In the genomic region with DNA sequence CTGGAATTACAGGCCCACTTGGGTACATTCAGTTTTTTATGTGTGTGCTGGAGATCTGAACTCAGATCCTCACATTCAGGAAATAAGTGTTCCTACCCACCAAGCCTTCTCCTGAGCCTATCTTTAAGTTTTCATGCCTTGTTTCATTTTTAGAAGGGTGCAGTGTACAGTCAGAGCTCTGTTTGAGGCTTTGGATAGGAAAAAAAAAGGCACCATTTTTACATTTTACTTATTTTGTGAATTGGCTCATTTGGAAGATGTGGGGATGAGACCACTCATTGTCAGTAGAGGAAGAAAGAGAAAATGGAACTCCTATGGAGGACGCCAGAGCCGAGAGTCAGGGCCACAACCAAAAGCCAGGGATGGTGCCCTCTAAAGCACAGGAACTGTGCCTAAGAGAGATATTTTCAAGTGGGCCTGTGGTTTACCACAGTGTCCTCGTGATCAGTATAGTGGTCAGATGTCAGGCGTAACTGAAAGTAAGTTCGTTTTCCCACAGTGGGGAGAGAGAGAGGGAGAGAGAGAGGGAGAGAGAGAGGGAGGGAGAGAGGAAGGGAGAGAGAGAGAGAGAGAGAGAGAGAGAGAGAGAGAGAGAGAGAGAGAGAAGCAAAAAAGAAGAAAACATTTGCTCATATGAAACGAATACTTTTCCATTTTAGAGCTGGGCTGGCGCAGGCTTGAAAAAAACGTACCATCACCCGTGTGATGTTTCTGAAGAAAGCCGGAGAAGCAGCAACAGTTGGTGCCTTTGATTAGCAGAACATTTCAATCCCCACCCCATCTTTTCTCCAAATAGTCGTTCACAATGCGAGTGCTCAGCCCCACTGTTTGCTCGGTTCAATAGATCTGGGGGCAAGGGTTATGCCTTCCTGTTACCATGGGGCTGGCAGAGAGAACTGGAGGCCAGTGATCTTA, we compare ENCODE assay signal across 9 mouse cellular contexts.
A peak's percentile ranks its signal among the peaks of the same experiment; 100 is the strongest.
DNase-seq lines count a peak whose midpoint lies in the region; ATAC-seq and TF ChIP-seq lines count a peak whose summit lies in the region.
"Had no signal": no experiment of that assay in that cellular context is flagged by ENCODE, and none has a peak within 500 bp of the region (broad histone marks: within the 10 kb centered on the region; RNA-seq: fewer than 3 reads in every experiment).

No protein-coding gene starts in this region.

- H3K9ac ChIP-seq in intestine, embryonic 14.5 days (ENCODE audit: low read length): no peak overlapping the region
- no peak overlapping the region for H3K9ac ChIP-seq in intestine, postnatal 0 days (ENCODE audit: low read depth, low read length)
- peak overlapping the region; percentile 74 for H3K9ac ChIP-seq in MEL (ENCODE audit: control insufficient read depth, low read depth, low read length, poor library complexity, severe bottlenecking)
- peak overlapping the region; percentile 38 for H3K9ac ChIP-seq in liver, adult 2 months (ENCODE audit: low read depth, low read length)
- no peak overlapping the region for H3K9ac ChIP-seq in heart, embryonic 11.5 days (ENCODE audit: low read depth, low read length)
- H3K9ac ChIP-seq: lung, embryonic 14.5 days had no signal

- H3K27ac ChIP-seq in intestine, embryonic 14.5 days (ENCODE audit: low read depth): no peak overlapping the region
- no peak overlapping the region for H3K27ac ChIP-seq in intestine, postnatal 0 days (ENCODE audit: low read depth, low read length)
- H3K27ac ChIP-seq in MEL (ENCODE audit: control insufficient read depth, low read depth, low read length): peak overlapping the region; percentile 96
- peak overlapping the region; percentile 77 for H3K27ac ChIP-seq in liver, adult 2 months (replicated peaks; ENCODE audit: insufficient read depth, low read depth, low read length)
- H3K27ac ChIP-seq in small intestine, adult 2 months (ENCODE audit: insufficient read depth, low read depth, low read length): peak overlapping the region; percentile 43; the same call in 1 of the 2 replicates
- H3K27ac ChIP-seq in heart, embryonic 11.5 days (ENCODE audit: low read depth, low read length): no peak overlapping the region

- no peak for TF ChIP-seq RAD21 in MEL (IDR thresholded peaks at IDR 0.05; ENCODE audit: low read depth, low read length)

- peak; percentile 29 to 47; a peak in 2 of 4 replicates for TF ChIP-seq POLR2A in MEL (IDR thresholded peaks at IDR 0.05; ENCODE audit: control insufficient read depth in 1 of 2, insufficient read depth in 1 of 2, low read depth in 1 of 2, low read length in 2 of 2, poor library complexity in 1 of 2)
- TF ChIP-seq POLR2A in liver, adult 2 months (IDR thresholded peaks at IDR 0.05; ENCODE audit: extremely low read depth, insufficient read depth, low read length): no peak
- TF ChIP-seq POLR2A in small intestine, adult 2 months (IDR thresholded peaks at IDR 0.05; ENCODE audit: low read depth, low read length): no peak

- no peak for ATAC-seq in intestine, embryonic 14.5 days (replicated peaks; ENCODE audit: low FRiP score, low TSS enrichment, low read depth)
- ATAC-seq in intestine, postnatal 0 days: no peak
- no peak for ATAC-seq in heart, embryonic 11.5 days (replicated peaks; ENCODE audit: insufficient number of reproducible peaks, low FRiP score, low TSS enrichment)

- DNase-seq in intestine, embryonic 14.5 days (ENCODE audit: low spot score): peak; percentile 47
- DNase-seq in MEL (ENCODE audit: low read depth, low spot score): peak; percentile 92
- DNase-seq in liver, adult 2 months (ENCODE audit: extremely low read depth, low read depth, low spot score): peak; percentile 97
- DNase-seq in cerebellum, adult 11-12 months: no peak
- DNase-seq in testis, postnatal 14 days (ENCODE audit: low spot score): no peak
- DNase-seq: lung, embryonic 14.5 days had no signal

- TF ChIP-seq EP300 in MEL (IDR thresholded peaks at IDR 0.05; ENCODE audit: low read depth in 1 of 2, low read length in 2 of 2): peak; percentile 95 to 97

- no peaks in the 10 kb centered on the region for H3K36me3 ChIP-seq in intestine, embryonic 14.5 days (ENCODE audit: control insufficient read depth, insufficient read depth, low read length)
- no peaks in the 10 kb centered on the region for H3K36me3 ChIP-seq in intestine, postnatal 0 days (ENCODE audit: control insufficient read depth, insufficient read depth)
- H3K36me3 ChIP-seq in MEL (ENCODE audit: control insufficient read depth in 1 of 2, insufficient read depth in 2 of 2, low read length in 2 of 2): peaks cover 0 to 23% of the 10 kb centered on the region in 2 experiments; a peak in 2 of 4 replicates
- H3K36me3 ChIP-seq in liver, adult 2 months (ENCODE audit: control insufficient read depth, insufficient read depth, low read length): no peaks in the 10 kb centered on the region
- H3K36me3 ChIP-seq in small intestine, adult 2 months (ENCODE audit: control insufficient read depth, insufficient read depth, low read length): no peaks in the 10 kb centered on the region
- H3K36me3 ChIP-seq in heart, embryonic 11.5 days (ENCODE audit: control insufficient read depth, insufficient read depth, low read length): no peaks in the 10 kb centered on the region

- H3K9me3 ChIP-seq in intestine, embryonic 14.5 days (ENCODE audit: control insufficient read depth, low read length): no peaks in the 10 kb centered on the region
- H3K9me3 ChIP-seq in intestine, postnatal 0 days (ENCODE audit: control insufficient read depth): no peaks in the 10 kb centered on the region
- H3K9me3 ChIP-seq in MEL (replicated peaks; ENCODE audit: insufficient read depth, low read length): no peaks in the 10 kb centered on the region
- H3K9me3 ChIP-seq in heart, embryonic 11.5 days (replicated peaks; ENCODE audit: control insufficient read depth, low read length): no peaks in the 10 kb centered on the region

- H3K79me2 ChIP-seq in MEL (ENCODE audit: control insufficient read depth, insufficient read depth, low read length, poor library complexity): no peaks in the 10 kb centered on the region; the same call in 1 of the 2 replicates
- no peaks in the 10 kb centered on the region for H3K79me2 ChIP-seq in liver, adult 2 months (ENCODE audit: control insufficient read depth, insufficient read depth, low read length)

- H3K4me3 ChIP-seq in intestine, embryonic 14.5 days (ENCODE audit: low read depth, low read length): no peak overlapping the region
- no peak overlapping the region for H3K4me3 ChIP-seq in intestine, postnatal 0 days (ENCODE audit: low read depth, low read length)
- peak overlapping the region; percentile 60 to 71 for H3K4me3 ChIP-seq in MEL (ENCODE audit: control insufficient read depth in 1 of 2, insufficient read depth in 1 of 2, low read depth in 2 of 2, low read length in 2 of 2)
- H3K4me3 ChIP-seq in liver, adult 2 months (ENCODE audit: insufficient read depth, low read depth, low read length): peak overlapping the region; percentile 39
- no peak overlapping the region for H3K4me3 ChIP-seq in small intestine, adult 2 months (ENCODE audit: low read depth, low read length)
- H3K4me3 ChIP-seq in heart, embryonic 11.5 days (ENCODE audit: low read depth, low read length): no peak overlapping the region

- H3K27me3 ChIP-seq in intestine, embryonic 14.5 days (replicated peaks; ENCODE audit: control insufficient read depth, insufficient read depth, low read length): no peaks in the 10 kb centered on the region
- H3K27me3 ChIP-seq in intestine, postnatal 0 days (replicated peaks; ENCODE audit: control insufficient read depth, insufficient read depth, low read length): no peaks in the 10 kb centered on the region
- no peaks in the 10 kb centered on the region for H3K27me3 ChIP-seq in MEL (ENCODE audit: control insufficient read depth in 1 of 2, insufficient read depth in 2 of 2, low read length in 2 of 2)
- no peaks in the 10 kb centered on the region for H3K27me3 ChIP-seq in liver, adult 2 months (ENCODE audit: control insufficient read depth, insufficient read depth, low read length)
- H3K27me3 ChIP-seq in small intestine, adult 2 months (ENCODE audit: control insufficient read depth, insufficient read depth, low read length): no peaks in the 10 kb centered on the region
- no peaks in the 10 kb centered on the region for H3K27me3 ChIP-seq in heart, embryonic 11.5 days (ENCODE audit: control insufficient read depth, insufficient read depth, low read length)

- TF ChIP-seq CTCF in intestine, postnatal 0 days (IDR thresholded peaks at IDR 0.05; ENCODE audit: low read depth): no peak
- no peak for TF ChIP-seq CTCF in MEL (IDR thresholded peaks at IDR 0.05 in 2 of 3, conservative IDR thresholded peaks at IDR 0.05 in 1 of 3; ENCODE audit: control insufficient read depth in 1 of 3, insufficient read depth in 1 of 3, low read depth in 2 of 3, low read length in 3 of 3, poor library complexity in 1 of 3, severe bottlenecking in 1 of 3)
- TF ChIP-seq CTCF in liver, adult 2 months (IDR thresholded peaks at IDR 0.05; ENCODE audit: low read depth, low read length): no peak
- no peak for TF ChIP-seq CTCF in small intestine, adult 2 months (IDR thresholded peaks at IDR 0.05; ENCODE audit: extremely low read depth, insufficient read length, insufficient replicate concordance, low read depth, low read length)

- no peak overlapping the region for H3K4me2 ChIP-seq in intestine, embryonic 14.5 days (ENCODE audit: low read length)
- no peak overlapping the region for H3K4me2 ChIP-seq in intestine, postnatal 0 days (replicated peaks; ENCODE audit: low read depth)
- H3K4me2 ChIP-seq in heart, embryonic 11.5 days: no peak overlapping the region; the same call in 1 of the 2 replicates
- H3K4me2 ChIP-seq: lung, embryonic 14.5 days had no signal

- H3K4me1 ChIP-seq in intestine, embryonic 14.5 days (replicated peaks; ENCODE audit: control insufficient read depth, insufficient read depth, low read length): peaks cover 11% of the 10 kb centered on the region; the same call in 1 of the 2 replicates
- no peaks in the 10 kb centered on the region for H3K4me1 ChIP-seq in intestine, postnatal 0 days (replicated peaks; ENCODE audit: control insufficient read depth, insufficient read depth, low read length)
- H3K4me1 ChIP-seq in MEL (ENCODE audit: control insufficient read depth in 1 of 2, insufficient read depth in 2 of 2, low read length in 2 of 2): peaks cover 19 to 21% of the 10 kb centered on the region in 2 experiments
- peaks cover 21% of the 10 kb centered on the region for H3K4me1 ChIP-seq in liver, adult 2 months (ENCODE audit: control insufficient read depth, insufficient read depth, low read length)
- peaks cover 15% of the 10 kb centered on the region; the same call in 1 of the 2 replicates for H3K4me1 ChIP-seq in small intestine, adult 2 months (ENCODE audit: control insufficient read depth, insufficient read depth, insufficient read length, low read length)
- H3K4me1 ChIP-seq in heart, embryonic 11.5 days (ENCODE audit: control insufficient read depth, insufficient read depth, low read length): peaks cover 6% of the 10 kb centered on the region

- 73% methylated on average over 13 of the region's 13 CpGs for WGBS in intestine, embryonic 14.5 days
- 60% methylated on average over 13 of the region's 13 CpGs for WGBS in intestine, postnatal 0 days
- WGBS in liver, adult 2 months: 15% methylated on average over 13 of the region's 13 CpGs
- WGBS in small intestine, adult 2 months: 50% methylated on average over 13 of the region's 13 CpGs
- 67% methylated on average over 13 of the region's 13 CpGs for WGBS in heart, embryonic 11.5 days (ENCODE audit: insufficient replicate concordance)

TF ChIP-seq in MEL, 35 proteins besides CTCF, POLR2A, EP300 and RAD21 (continues in another document):
- no peak for TF ChIP-seq UBTF (IDR thresholded peaks at IDR 0.05; ENCODE audit: borderline replicate concordance, insufficient read depth, low read depth, low read length)

Comparison
In these comparisons a context has a peak if more than half of its experiments do, and no peak if none do; other contexts are left out.
1. DNase-seq: peak in intestine, embryonic 14.5 days (single experiment), MEL (single experiment) and liver, adult 2 months (single experiment); none in cerebellum, adult 11-12 months (single experiment) and testis, postnatal 14 days (single experiment).
2. H3K27ac ChIP-seq: peak in MEL (single experiment), liver, adult 2 months (single experiment) and small intestine, adult 2 months (single experiment); none in intestine, embryonic 14.5 days (single experiment), intestine, postnatal 0 days (single experiment) and heart, embryonic 11.5 days (single experiment).
3. H3K4me3 ChIP-seq: peak in MEL (2 of 2) and liver, adult 2 months (single experiment); none in intestine, embryonic 14.5 days (single experiment), intestine, postnatal 0 days (single experiment), small intestine, adult 2 months (single experiment) and heart, embryonic 11.5 days (single experiment).
4. H3K9ac ChIP-seq: peak in MEL (single experiment) and liver, adult 2 months (single experiment); none in intestine, embryonic 14.5 days (single experiment), intestine, postnatal 0 days (single experiment) and heart, embryonic 11.5 days (single experiment).
5. POLR2A ChIP-seq: peak in MEL (2 of 2); none in liver, adult 2 months (single experiment) and small intestine, adult 2 months (single experiment).